Mouse (Mus musculus): ENCODE measurements around the gene 4930556J24Rik.

DNA sequence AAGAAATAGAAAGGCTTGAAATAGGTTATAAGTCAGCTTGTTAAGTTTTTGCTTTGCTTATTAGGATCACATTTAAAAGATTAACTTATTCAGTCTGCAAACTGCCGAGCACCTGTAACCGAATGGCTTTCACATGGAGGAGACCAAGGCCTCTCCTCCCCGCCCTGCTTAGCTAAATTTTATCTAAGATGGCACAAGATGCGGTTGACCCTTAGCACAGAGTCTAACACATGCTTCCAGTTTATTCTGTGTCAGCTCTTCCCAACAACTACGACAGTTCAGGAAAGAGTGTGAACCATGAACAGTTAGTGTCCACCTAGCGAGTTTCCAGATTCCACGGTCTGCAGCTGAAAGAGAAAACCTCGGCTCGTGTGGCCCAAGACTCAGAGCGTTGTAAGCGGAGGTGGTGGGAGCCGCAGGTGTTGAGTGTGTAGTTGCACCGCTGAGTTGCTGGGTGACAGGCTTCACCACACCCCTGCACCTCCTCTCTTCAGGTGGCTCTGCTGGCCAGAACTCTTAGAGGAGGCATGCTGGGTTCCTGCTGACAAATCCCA is 39.2 kb downstream of the 4930556J24Rik start:
- TF ChIP-seq POLR2A (IDR thresholded peaks at IDR 0.05; ENCODE audit: extremely low read depth, insufficient read depth, low read length) (no peak), CTCF (IDR thresholded peaks at IDR 0.05; ENCODE audit: low read depth, low read length) (no peak)
